17 mouse cellular contexts compared by ENCODE assay signal in the genomic region with DNA sequence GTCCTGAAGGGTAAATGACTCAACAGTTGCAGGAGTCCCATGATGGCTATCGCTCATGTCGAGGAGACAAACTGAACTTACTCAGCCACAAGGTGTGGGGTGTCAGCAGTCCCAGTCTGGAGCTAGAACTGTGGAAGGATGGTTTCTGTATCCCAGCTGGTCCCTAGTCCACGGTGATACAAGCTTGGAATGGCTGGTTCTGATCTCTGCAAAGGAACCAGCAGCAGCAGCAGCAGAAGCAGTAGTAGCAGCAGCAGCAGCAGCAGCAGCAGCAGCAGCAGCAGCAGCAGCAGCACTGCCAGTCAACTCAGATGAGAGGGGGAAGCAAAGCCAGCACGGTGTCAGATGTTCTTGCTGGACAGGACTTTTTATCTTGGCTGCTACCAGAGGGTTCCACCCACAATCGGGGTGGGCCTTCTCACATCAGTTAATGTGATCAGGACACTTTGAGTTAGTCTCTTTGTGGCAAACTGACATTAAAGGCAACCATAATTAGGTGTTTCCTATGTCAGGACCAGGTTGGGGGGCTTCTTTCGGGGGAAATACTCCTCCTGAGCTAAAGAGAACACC. TPM values are rescaled to one million over a fixed set of nuclear protein-coding genes. Genes with fewer than 3 reads are reported as not detected.
DNase-seq lines count a peak whose midpoint lies in the region; ATAC-seq and TF ChIP-seq lines count a peak whose summit lies in the region.
"Had no signal": no experiment of that assay in that cellular context is flagged by ENCODE, and none has a peak within 500 bp of the region (broad histone marks: within the 10 kb centered on the region; RNA-seq: fewer than 3 reads in every experiment).

Hsd3b6 (minus strand) TSS at position 343 of the 570 bp plus-strand sequence.

- no peak for ATAC-seq in heart, embryonic 13.5 days (ENCODE audit: extremely low read depth, insufficient number of reproducible peaks, low FRiP score, low TSS enrichment)
- no peak for ATAC-seq in granulocyte monocyte progenitor cell, adult 5-6 weeks (replicated peaks; ENCODE audit: poor library complexity, severe bottlenecking)

- no peaks in the 10 kb centered on the region for H3K79me2 ChIP-seq in MEL (ENCODE audit: control insufficient read depth, insufficient read depth, low read length, poor library complexity)

- intact Hi-C loops in heart, postnatal 14 days (cut with DNase I): no loop called here

- no peak for TF ChIP-seq POLR2A in MEL (IDR thresholded peaks at IDR 0.05; ENCODE audit: control insufficient read depth in 1 of 2, insufficient read depth in 1 of 2, low read depth in 1 of 2, low read length in 2 of 2, poor library complexity in 1 of 2)

- no peak for TF ChIP-seq CTCF in MEL (IDR thresholded peaks at IDR 0.05 in 2 of 3, conservative IDR thresholded peaks at IDR 0.05 in 1 of 3; ENCODE audit: control insufficient read depth in 1 of 3, insufficient read depth in 1 of 3, low read depth in 2 of 3, low read length in 3 of 3, poor library complexity in 1 of 3, severe bottlenecking in 1 of 3)

- no peaks in the 10 kb centered on the region for H3K36me3 ChIP-seq in heart, embryonic 13.5 days
- H3K36me3 ChIP-seq in MEL (ENCODE audit: control insufficient read depth in 1 of 2, insufficient read depth in 2 of 2, low read length in 2 of 2): no peaks in the 10 kb centered on the region
- no peaks in the 10 kb centered on the region for H3K36me3 ChIP-seq in limb, embryonic 10.5 days
- H3K36me3 ChIP-seq: embryonic facial prominence, embryonic 15.5 days; hindbrain, embryonic 15.5 days; lung, embryonic 15.5 days had no signal

- H3K4me1 ChIP-seq in heart, embryonic 13.5 days: peaks cover 9% of the 10 kb centered on the region; the same call in 1 of the 2 replicates
- H3K4me1 ChIP-seq in MEL (ENCODE audit: control insufficient read depth in 1 of 2, insufficient read depth in 2 of 2, low read length in 2 of 2): no peaks in the 10 kb centered on the region
- H3K4me1 ChIP-seq in limb, embryonic 10.5 days: no peaks in the 10 kb centered on the region
- H3K4me1 ChIP-seq: embryonic facial prominence, embryonic 15.5 days; hindbrain, embryonic 15.5 days; lung, embryonic 15.5 days; megakaryocyte, embryonic 14.5 days had no signal

- no peak within 1 kb of the TSS for H3K27ac ChIP-seq in heart, embryonic 13.5 days (replicated peaks)
- H3K27ac ChIP-seq in MEL (ENCODE audit: control insufficient read depth, low read depth, low read length): no peak within 1 kb of the TSS
- no peak within 1 kb of the TSS for H3K27ac ChIP-seq in limb, embryonic 10.5 days
- H3K27ac ChIP-seq: embryonic facial prominence, embryonic 15.5 days; hindbrain, embryonic 15.5 days; lung, embryonic 15.5 days; stomach, postnatal 0 days had no signal

- WGBS in heart, embryonic 13.5 days: 45% methylated on average over 6 of the region's 6 CpGs
- 73% methylated on average over 6 of the region's 6 CpGs for WGBS in limb, embryonic 10.5 days

- peak within 1 kb of the TSS; percentile 2; the same call in 1 of the 2 replicates for H3K4me2 ChIP-seq in heart, embryonic 13.5 days
- H3K4me2 ChIP-seq: embryonic facial prominence, embryonic 15.5 days; hindbrain, embryonic 15.5 days; lung, embryonic 15.5 days had no signal

- no peaks in the 10 kb centered on the region for H3K27me3 ChIP-seq in heart, embryonic 13.5 days (replicated peaks)
- H3K27me3 ChIP-seq in MEL (ENCODE audit: control insufficient read depth in 1 of 2, insufficient read depth in 2 of 2, low read length in 2 of 2): no peaks in the 10 kb centered on the region
- no peaks in the 10 kb centered on the region for H3K27me3 ChIP-seq in limb, embryonic 10.5 days (ENCODE audit: low read depth, poor library complexity, severe bottlenecking)
- H3K27me3 ChIP-seq: embryonic facial prominence, embryonic 15.5 days; hindbrain, embryonic 15.5 days; lung, embryonic 15.5 days; megakaryocyte, embryonic 14.5 days had no signal

- no peak for TF ChIP-seq RAD21 in MEL (IDR thresholded peaks at IDR 0.05; ENCODE audit: low read depth, low read length)

- DNase-seq in heart, postnatal 14 days: no peak
- DNase-seq in MEL (ENCODE audit: low read depth, low spot score): peak; percentile 2
- peak; percentile 40 to 68 for DNase-seq in adrenal gland, adult (ENCODE audit: inconsistent age in 2 of 2, low spot score in 1 of 2)
- no peak for DNase-seq in limb, embryonic 10.5 days (ENCODE audit: low spot score)
- DNase-seq in frontal cortex, postnatal 36 days (ENCODE audit: low spot score in 2 of 2): no peak
- DNase-seq: cerebellum, adult 8-10 months; kidney, adult 9 months; spleen, adult 18-20 months had no signal

- H3K4me3 ChIP-seq in heart, embryonic 13.5 days: no peak within 1 kb of the TSS
- H3K4me3 ChIP-seq in MEL (ENCODE audit: control insufficient read depth in 1 of 2, insufficient read depth in 1 of 2, low read depth in 2 of 2, low read length in 2 of 2): no peak within 1 kb of the TSS
- H3K4me3 ChIP-seq in limb, embryonic 10.5 days: no peak within 1 kb of the TSS
- H3K4me3 ChIP-seq: embryonic facial prominence, embryonic 15.5 days; hindbrain, embryonic 15.5 days; lung, embryonic 15.5 days; megakaryocyte, embryonic 14.5 days; myocyte had no signal

- H3K9ac ChIP-seq in heart, embryonic 13.5 days: no peak within 1 kb of the TSS
- H3K9ac ChIP-seq in MEL (ENCODE audit: control insufficient read depth, low read depth, low read length, poor library complexity, severe bottlenecking): no peak within 1 kb of the TSS
- H3K9ac ChIP-seq: embryonic facial prominence, embryonic 15.5 days; hindbrain, embryonic 15.5 days; lung, embryonic 15.5 days had no signal

- no peak for TF ChIP-seq EP300 in MEL (IDR thresholded peaks at IDR 0.05; ENCODE audit: low read depth in 1 of 2, low read length in 2 of 2)

- H3K9me3 ChIP-seq in heart, embryonic 13.5 days: no peaks in the 10 kb centered on the region
- no peaks in the 10 kb centered on the region for H3K9me3 ChIP-seq in MEL (replicated peaks; ENCODE audit: insufficient read depth, low read length)
- no peaks in the 10 kb centered on the region for H3K9me3 ChIP-seq in limb, embryonic 10.5 days (replicated peaks)
- H3K9me3 ChIP-seq: embryonic facial prominence, embryonic 15.5 days; hindbrain, embryonic 15.5 days; lung, embryonic 15.5 days; megakaryocyte, embryonic 14.5 days had no signal

TF ChIP-seq in MEL, 35 proteins besides CTCF, POLR2A, EP300 and RAD21:
- TF ChIP-seq KAT2A (conservative IDR thresholded peaks at IDR 0.05; ENCODE audit: low read depth, low read length): no peak
- TF ChIP-seq UBTF (IDR thresholded peaks at IDR 0.05; ENCODE audit: borderline replicate concordance, insufficient read depth, low read depth, low read length): no peak
- no peak for TF ChIP-seq GATA1 (IDR thresholded peaks at IDR 0.05; ENCODE audit: low read depth, low read length)
- TF ChIP-seq SMC3 (IDR thresholded peaks at IDR 0.05; ENCODE audit: low read depth, low read length): no peak
- TF ChIP-seq ZNF384 (IDR thresholded peaks at IDR 0.05; ENCODE audit: low read depth, low read length): no peak
- no peak for TF ChIP-seq CHD2 (IDR thresholded peaks at IDR 0.05; ENCODE audit: low read length)

RNA-seq across cellular contexts. Expression of gene Hsd3b6, which starts in this region (rescaled TPM):
- 63.0 and 122 TPM in 2 replicates for polyA plus RNA-seq in heart, embryonic 13.5 days (2015; fragmentation: Nextera tagmentation; extraction: Ambion mirVana)
- total RNA-seq in heart, postnatal 14 days (2021): not detected
- total RNA-seq in MEL (2012; rRNA removed): not detected in 2 replicates
- polyA plus RNA-seq in MEL (2012; ENCODE audit: insufficient read depth in 1 of 2, insufficient read length in 2 of 2, low read depth in 1 of 2, low replicate concordance in 2 of 2, missing spikeins in 1 of 2): not detected
- polyA plus RNA-seq in limb, embryonic 10.5 days (2016; fragmentation: Nextera tagmentation; extraction: Ambion mirVana): 6.2 and 10.5 TPM in 2 replicates
- total RNA-seq in granulocyte monocyte progenitor cell, adult 5-6 weeks (2014; fragmentation: Nextera tagmentation): not detected in 2 replicates
- total RNA-seq in granulocyte monocyte progenitor cell, adult 5-6 weeks (2017): not detected in 2 replicates
- total RNA-seq: layer of hippocampus, adult 18-20 months had no signal
- polyA plus RNA-seq: myocyte; stomach, postnatal 0 days had no signal

Comparison
In these comparisons a context has a peak if more than half of its experiments do, and no peak if none do; other contexts are left out.
1. Peak in DNase-seq in MEL; RNA of the gene not detected or under 1 TPM.
2. DNase-seq: peak in adrenal gland, adult (2 of 2); none in heart, postnatal 14 days (0 of 2), limb, embryonic 10.5 days (single experiment) and frontal cortex, postnatal 36 days (0 of 2).